Mouse (Mus musculus): ENCODE data around the gene Qsox1. TPM values are rescaled to one million over a fixed set of nuclear protein-coding genes. Genes with fewer than 3 reads are reported as not detected.

Gene Qsox1
- polyA plus RNA-seq (2015; fragmentation: Illumina TruSeq; extraction: RNeasy Lipid Tissue Mini Kit (QIAGEN cat#74804); ENCODE audit: insufficient read depth, low read depth, low replicate concordance): 47.6 TPM

GRCm38 (mm10) chr1:155812581-155813499, at the start of gene Qsox1:
TSS of gene Qsox1 (minus strand) at chr1:155812889.

GRCm38 (mm10) chr1:155751484-155752255, 61.0 kb downstream of the Qsox1 start, which contains the start of gene Lhx4:
TSS of gene Lhx4 (minus strand) at chr1:155751684.

Other genes starting within 250 kb of the Qsox1 start
- not detected for gene Lhx4, start 61.2 kb downstream of the Qsox1 start, polyA plus RNA-seq (2015; fragmentation: Illumina TruSeq; extraction: RNeasy Lipid Tissue Mini Kit (QIAGEN cat#74804); ENCODE audit: insufficient read depth, low read depth, low replicate concordance)
- 4.6 TPM for gene Cep350, start 160.4 kb upstream of the Qsox1 start, polyA plus RNA-seq (2015; fragmentation: Illumina TruSeq; extraction: RNeasy Lipid Tissue Mini Kit (QIAGEN cat#74804); ENCODE audit: insufficient read depth, low read depth, low replicate concordance)
- gene Tor1aip2, start 222.5 kb upstream of the Qsox1 start, polyA plus RNA-seq (2015; fragmentation: Illumina TruSeq; extraction: RNeasy Lipid Tissue Mini Kit (QIAGEN cat#74804); ENCODE audit: insufficient read depth, low read depth, low replicate concordance): 10.9 TPM
- 12.8 TPM for gene Tor1aip1, start 223.6 kb upstream of the Qsox1 start, polyA plus RNA-seq (2015; fragmentation: Illumina TruSeq; extraction: RNeasy Lipid Tissue Mini Kit (QIAGEN cat#74804); ENCODE audit: insufficient read depth, low read depth, low replicate concordance)

All from pancreas, adult 10 weeks (tissue).